Mouse (Mus musculus) liver, adult 2 months (tissue): ENCODE measurements around the gene Capn1.

Source experiments
- CTCF ChIP-seq: fragments of 200-500 bp; IDR thresholded peaks from 2 replicates; pipeline ENCODE4 v1.5.1; 2011; ENCODE audit warnings: low read depth, low read length, control low read depth
- POLR2A ChIP-seq: fragments of 200-500 bp; IDR thresholded peaks from 2 replicates; pipeline ENCODE4 v1.6.1; 2011; ENCODE audit warnings: low read length, control low read depth; ENCODE audit not compliant: insufficient read depth; ENCODE audit errors: extremely low read depth

DNA sequence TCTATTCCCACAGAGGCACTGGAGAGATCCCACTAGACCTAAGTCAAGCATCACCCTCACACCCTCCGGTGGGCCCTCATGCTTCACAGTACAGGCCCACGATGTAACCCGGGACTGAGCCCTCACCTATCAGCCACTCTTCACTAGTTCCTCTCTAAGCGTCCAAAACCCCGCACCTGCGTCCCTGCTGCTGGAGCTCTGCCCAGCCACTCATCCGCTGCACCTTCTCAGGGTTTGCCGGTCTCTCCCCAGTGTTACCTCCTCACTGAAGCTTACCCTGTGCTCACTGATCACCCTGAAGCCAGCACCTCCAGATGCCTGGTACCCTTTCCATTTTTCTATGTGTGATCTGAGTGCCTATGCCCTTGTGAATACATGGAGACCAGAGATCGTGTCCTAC lies 26.6 kb upstream of the Capn1 start:
- TF ChIP-seq POLR2A = no peak
- TF ChIP-seq CTCF = no peak
